Mouse (Mus musculus): ENCODE data around the gene Mrpl38. TPM values are rescaled to one million over a fixed set of nuclear protein-coding genes. Genes with fewer than 3 reads are reported as not detected.

The Mrpl38 gene
- total RNA-seq, 2 experiments from 2014 or later = 8.5 to 9.2 TPM

Other genes starting within 250 kb of the Mrpl38 start
- gene Smim5, start 238.9 kb downstream of the Mrpl38 start, total RNA-seq (2015; ENCODE audit: low replicate concordance) = 37.7 and 44.7 TPM in 2 replicates
- gene Smim5, start 238.9 kb downstream of the Mrpl38 start, total RNA-seq (2017; ENCODE audit: low replicate concordance) = 27.1 and 64.4 TPM in 2 replicates
- gene Smim6, start 226.9 kb downstream of the Mrpl38 start, total RNA-seq (2015; ENCODE audit: low replicate concordance) = 4.3 and 15.1 TPM in 2 replicates
- 0.23 and 6.4 TPM in 2 replicates for gene Smim6, start 226.9 kb downstream of the Mrpl38 start, total RNA-seq (2017; ENCODE audit: low replicate concordance)
- 16.6 and 17.6 TPM in 2 replicates for gene Sap30bp, start 205.6 kb downstream of the Mrpl38 start, total RNA-seq (2015; ENCODE audit: low replicate concordance)
- 224 and 296 TPM in 2 replicates for gene Sap30bp, start 205.6 kb downstream of the Mrpl38 start, total RNA-seq (2017; ENCODE audit: low replicate concordance)
- 16.3 and 17.7 TPM in 2 replicates for gene Recql5, start 205.4 kb downstream of the Mrpl38 start, total RNA-seq (2015; ENCODE audit: low replicate concordance)
- gene Recql5, start 205.4 kb downstream of the Mrpl38 start, total RNA-seq (2017; ENCODE audit: low replicate concordance) = 13.8 and 33.5 TPM in 2 replicates
- not detected in 2 replicates for gene Itgb4, start 164.2 kb downstream of the Mrpl38 start, total RNA-seq (2015; ENCODE audit: low replicate concordance)
- not detected in 2 replicates for gene Itgb4, start 164.2 kb downstream of the Mrpl38 start, total RNA-seq (2017; ENCODE audit: low replicate concordance)
- gene Galk1, start 126.1 kb downstream of the Mrpl38 start, total RNA-seq (2015; ENCODE audit: low replicate concordance) = 3.4 TPM in 1 of 2 replicates, not detected in the other
- gene Galk1, start 126.1 kb downstream of the Mrpl38 start, total RNA-seq (2017; ENCODE audit: low replicate concordance) = 1.3 and 5.1 TPM in 2 replicates
- gene H3f3b, start 110.9 kb downstream of the Mrpl38 start, total RNA-seq (2015; ENCODE audit: low replicate concordance) = 711 and 715 TPM in 2 replicates
- gene H3f3b, start 110.9 kb downstream of the Mrpl38 start, total RNA-seq (2017; ENCODE audit: low replicate concordance) = 555 and 685 TPM in 2 replicates
- 12.2 and 15.1 TPM in 2 replicates for gene Unk, start 108.5 kb downstream of the Mrpl38 start, total RNA-seq (2015; ENCODE audit: low replicate concordance)
- 24.3 and 29.4 TPM in 2 replicates for gene Unk, start 108.5 kb downstream of the Mrpl38 start, total RNA-seq (2017; ENCODE audit: low replicate concordance)
- 2.5 and 6.5 TPM in 2 replicates for gene Unc13d, start 60.9 kb downstream of the Mrpl38 start, total RNA-seq (2015; ENCODE audit: low replicate concordance)
- 1.9 and 2.1 TPM in 2 replicates for gene Unc13d, start 60.9 kb downstream of the Mrpl38 start, total RNA-seq (2017; ENCODE audit: low replicate concordance)
- 114 and 127 TPM in 2 replicates for gene Wbp2, start 51.9 kb downstream of the Mrpl38 start, total RNA-seq (2015; ENCODE audit: low replicate concordance)
- 43.8 and 56.9 TPM in 2 replicates for gene Wbp2, start 51.9 kb downstream of the Mrpl38 start, total RNA-seq (2017; ENCODE audit: low replicate concordance)
- gene Trim47, start 11.7 kb downstream of the Mrpl38 start, total RNA-seq (2015; ENCODE audit: low replicate concordance) = 2.5 TPM in 1 of 2 replicates, not detected in the other
- gene Trim47, start 11.7 kb downstream of the Mrpl38 start, total RNA-seq (2017; ENCODE audit: low replicate concordance) = 0.90 TPM in 1 of 2 replicates, not detected in the other
- gene Trim65, start 7.7 kb downstream of the Mrpl38 start, total RNA-seq (2015; ENCODE audit: low replicate concordance) = 4.0 and 4.6 TPM in 2 replicates
- gene Trim65, start 7.7 kb downstream of the Mrpl38 start, total RNA-seq (2017; ENCODE audit: low replicate concordance) = 0.30 and 1.4 TPM in 2 replicates
- gene Fbf1, start 29.3 kb upstream of the Mrpl38 start, total RNA-seq (2015; ENCODE audit: low replicate concordance) = 13.3 and 32.7 TPM in 2 replicates
- 12.3 and 27.5 TPM in 2 replicates for gene Fbf1, start 29.3 kb upstream of the Mrpl38 start, total RNA-seq (2017; ENCODE audit: low replicate concordance)
- gene Ten1, start 60.0 kb upstream of the Mrpl38 start, total RNA-seq (2015; ENCODE audit: low replicate concordance) = 11.2 and 19.3 TPM in 2 replicates
- gene Ten1, start 60.0 kb upstream of the Mrpl38 start, total RNA-seq (2017; ENCODE audit: low replicate concordance) = 3.0 and 3.7 TPM in 2 replicates
- gene Acox1, start 60.2 kb upstream of the Mrpl38 start, total RNA-seq (2015; ENCODE audit: low replicate concordance) = 15.5 and 18.4 TPM in 2 replicates
- gene Acox1, start 60.2 kb upstream of the Mrpl38 start, total RNA-seq (2017; ENCODE audit: low replicate concordance) = 6.4 and 20.5 TPM in 2 replicates
- gene Evpl, start 99.2 kb upstream of the Mrpl38 start, total RNA-seq (2015; ENCODE audit: low replicate concordance) = not detected in 2 replicates
- not detected in 2 replicates for gene Evpl, start 99.2 kb upstream of the Mrpl38 start, total RNA-seq (2017; ENCODE audit: low replicate concordance)
- 13.7 and 18.9 TPM in 2 replicates for gene Srp68, start 135.3 kb upstream of the Mrpl38 start, total RNA-seq (2015; ENCODE audit: low replicate concordance)
- 18.2 and 21.3 TPM in 2 replicates for gene Srp68, start 135.3 kb upstream of the Mrpl38 start, total RNA-seq (2017; ENCODE audit: low replicate concordance)
- not detected in 2 replicates for gene Galr2, start 142.1 kb upstream of the Mrpl38 start, total RNA-seq (2015; ENCODE audit: low replicate concordance)
- gene Galr2, start 142.1 kb upstream of the Mrpl38 start, total RNA-seq (2017; ENCODE audit: low replicate concordance) = not detected in 2 replicates
- gene Exoc7, start 168.4 kb upstream of the Mrpl38 start, total RNA-seq (2015; ENCODE audit: low replicate concordance) = 7.6 and 8.4 TPM in 2 replicates
- gene Exoc7, start 168.4 kb upstream of the Mrpl38 start, total RNA-seq (2017; ENCODE audit: low replicate concordance) = 7.4 and 57.7 TPM in 2 replicates
- not detected in 2 replicates for gene Foxj1, start 196.5 kb upstream of the Mrpl38 start, total RNA-seq (2015; ENCODE audit: low replicate concordance)
- 0.83 TPM in 1 of 2 replicates, not detected in the other for gene Foxj1, start 196.5 kb upstream of the Mrpl38 start, total RNA-seq (2017; ENCODE audit: low replicate concordance)